Mouse (Mus musculus) heart, postnatal 0 days (tissue): ENCODE data around the gene Lipo2. TPM values are rescaled to one million over a fixed set of nuclear protein-coding genes. Genes with fewer than 3 reads are reported as not detected.
"Not testable (repeated sequence)": the region's sequence is repeated elsewhere in the genome, so short reads cannot be mapped to it uniquely, and the experiment has no call there.

ENCODE experiments used
- ATAC-seq: fragments of 200-750 bp; cut with Nextera tagmentation; 2 replicates; pipeline ENCODE4 v1.8.0; 2017; ENCODE audit warnings: low read depth, moderate number of reproducible peaks, moderate library complexity; ENCODE audit not compliant: insufficient read depth
- DNase-seq: peaks from one replicate; pipeline ENCODE4 v3.0.0-alpha.2; 2016; ENCODE audit warnings: low spot score
- H3K27ac ChIP-seq: fragments of 300-500 bp; sonication (generic); 2 replicates; pipeline ENCODE4 v1.5.1; 2014; ENCODE audit warnings: low read depth, mild to moderate bottlenecking
- H3K27me3 ChIP-seq: fragments of 300-500 bp; sonication (generic); 2 replicates; pipeline ENCODE4 v1.6.1; 2014; ENCODE audit warnings: low read length, mixed read lengths; ENCODE audit not compliant: control insufficient read depth, insufficient read depth
- H3K36me3 ChIP-seq: fragments of 300-500 bp; sonication (generic); replicated peaks from 2 replicates; pipeline ENCODE4 v1.6.1; 2014; ENCODE audit warnings: low read length, mixed read lengths; ENCODE audit not compliant: control insufficient read depth, insufficient read depth
- H3K4me1 ChIP-seq: fragments of 300-500 bp; sonication (generic); 2 replicates; pipeline ENCODE4 v1.6.1; 2014; ENCODE audit warnings: antibody characterized with exemption; ENCODE audit not compliant: control insufficient read depth, insufficient read depth
- H3K4me2 ChIP-seq: fragments of 300-500 bp; sonication (generic); 2 replicates; pipeline ENCODE4 v1.6.1; 2014; ENCODE audit warnings: low read depth, mild to moderate bottlenecking, low read length, moderate library complexity
- H3K4me3 ChIP-seq: fragments of 300-500 bp; sonication (generic); 2 replicates; pipeline ENCODE4 v1.5.1; 2014; ENCODE audit warnings: low read depth, low read length
- H3K9ac ChIP-seq: fragments of 300-500 bp; sonication (generic); replicated peaks from 2 replicates; pipeline ENCODE4 v1.6.1; 2014; ENCODE audit warnings: low read depth, low read length, mixed read lengths
- H3K9me3 ChIP-seq: fragments of 300-500 bp; sonication (generic); replicated peaks from 2 replicates; pipeline ENCODE4 v1.6.1; 2016; ENCODE audit warnings: low read length; ENCODE audit not compliant: control insufficient read depth
- CTCF ChIP-seq: IDR thresholded peaks from 2 replicates; pipeline ENCODE4 v1.5.1; 2016; ENCODE audit warnings: antibody characterized with exemption, control low read depth, low read depth
- EP300 ChIP-seq: IDR thresholded peaks from 2 replicates; pipeline ENCODE4 v1.6.1; 2016; ENCODE audit warnings: antibody characterized with exemption, low read depth
- WGBS: fragments of 180-500 bp; shearing (Covaris S2); extraction: QIAGEN DNeasy Blood & Tissue Kit; methylation state at CpG from one replicate; pipeline ENCODE4 v1.1.7; 2014; 5-methylcytosine and 5-hydroxymethylcytosine counted together
- polyA plus RNA-seq: library from polyadenylated mRNA; unstranded; fragments of >200 nt; fragmentation: Nextera tagmentation; extraction: Ambion mirVana; gene quantifications from 2 replicates; pipeline ENCODE4 v1.2.1, GENCODE M21; 2015
- total RNA-seq: library from RNA; depleted of rRNA; stranded (reverse); fragments of >200 nt; gene quantifications from 2 replicates; pipeline ENCODE4 v1.2.3, GENCODE M21; 2014; ENCODE audit warnings: low replicate concordance; rRNA removed

Gene Lipo2
- total RNA-seq (0.53 TPM in 1 of 2 replicates, not detected in the other), polyA plus RNA-seq (0.30 and 0.31 TPM in 2 replicates)

- H3K36me3 ChIP-seq, H3K9me3 ChIP-seq, H3K4me2 ChIP-seq, ATAC-seq, H3K27me3 ChIP-seq, DNase-seq, H3K4me1 ChIP-seq, H3K9ac ChIP-seq, H3K27ac ChIP-seq, H3K4me3 ChIP-seq: not testable (repeated sequence)
- WGBS: 80% methylated on average over 1 of the region's 1 CpGs
Observed at GRCm38 (mm10) chr19:33751259-33751658, at the start of gene Lipo2. TSS of gene Lipo2 (minus strand) at chr19:33751359.

DNA sequence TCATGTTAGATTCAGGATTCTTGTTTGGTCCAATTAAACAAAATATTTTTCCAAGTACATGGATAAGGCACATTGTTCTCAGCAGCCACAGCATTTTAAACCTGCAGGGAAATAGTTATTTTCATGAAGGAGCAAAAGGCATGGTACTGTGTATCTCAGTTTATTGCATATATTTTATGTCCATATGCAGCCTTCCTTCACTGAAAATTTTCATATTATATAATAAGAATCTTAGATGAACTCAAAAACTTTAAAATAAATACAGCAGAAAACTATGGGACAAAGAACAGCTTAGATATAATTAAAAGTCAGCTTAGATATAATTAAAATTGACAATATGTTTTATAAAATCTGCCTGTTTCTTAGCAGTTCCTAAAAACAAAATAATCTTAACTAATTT, 36.2 kb upstream of the Lipo2 start, which contains the start of gene Lipo1:
TSS of gene Lipo1 (minus strand) at position 101 of the 400 bp plus-strand sequence.
- H3K27me3 ChIP-seq, H3K9me3 ChIP-seq, H3K4me2 ChIP-seq, H3K9ac ChIP-seq, H3K36me3 ChIP-seq, H3K27ac ChIP-seq, ATAC-seq, H3K4me1 ChIP-seq, H3K4me3 ChIP-seq, DNase-seq: not testable (repeated sequence)

DNA sequence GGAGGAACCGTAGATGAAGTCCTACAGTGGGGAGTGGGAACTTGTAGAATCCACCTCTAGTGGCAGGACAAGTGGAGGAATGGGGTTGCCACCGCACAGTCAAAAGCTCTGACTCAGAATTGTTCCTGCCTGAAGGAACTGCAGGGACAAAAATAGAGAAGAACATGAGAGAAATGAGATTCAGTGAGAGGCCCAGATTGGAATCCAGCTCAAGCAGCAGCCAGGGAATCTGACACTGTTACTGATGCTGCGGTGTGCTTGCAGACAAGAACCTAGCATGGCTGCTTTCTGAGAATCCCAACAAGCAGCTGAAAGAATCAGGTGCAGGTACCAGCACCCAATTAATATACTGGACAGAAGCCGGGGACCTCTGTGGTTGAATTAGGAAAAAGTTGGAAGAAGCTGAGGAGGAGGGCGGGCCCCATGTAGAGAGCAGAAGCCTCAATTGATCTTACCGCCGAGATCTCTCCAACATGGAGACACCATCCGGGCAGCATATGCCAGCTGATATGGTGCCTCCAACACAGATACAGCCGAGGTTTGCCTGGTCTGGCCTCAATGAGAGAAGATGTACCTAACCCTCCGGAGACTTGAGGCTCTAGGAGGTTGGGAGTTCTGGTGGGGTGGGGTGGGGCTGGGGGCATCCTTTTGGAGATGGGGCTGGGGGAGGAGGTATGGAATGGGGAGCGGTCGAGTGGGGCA, 35.6 kb upstream of the Lipo2 start:
- Histone ChIP-seq H3K27ac (no peak overlapping the region), H3K4me1 (no peaks in the 10 kb centered on the region), H3K36me3 (no peaks in the 10 kb centered on the region), H3K9ac (no peak overlapping the region), H3K4me3 (no peak overlapping the region), H3K27me3 (no peaks in the 10 kb centered on the region), H3K4me2 (no peak overlapping the region), H3K9me3 (no peaks in the 10 kb centered on the region)
- no peak for TF ChIP-seq EP300
- TF ChIP-seq CTCF: no peak
- DNase-seq: no peak
- WGBS: 84% methylated on average over 12 of the region's 12 CpGs
- ATAC-seq: no peak

GRCm38 (mm10) chr19:33761287-33762086, 10.3 kb upstream of the Lipo2 start, which contains the start of gene Lipo3:
TSS of gene Lipo3 (minus strand) at chr19:33761951.
- not testable (repeated sequence) for H3K9me3 ChIP-seq, H3K4me1 ChIP-seq, H3K27ac ChIP-seq, H3K36me3 ChIP-seq, DNase-seq, H3K27me3 ChIP-seq, H3K9ac ChIP-seq, H3K4me3 ChIP-seq
- ATAC-seq: peak; percentile 85
- 22% methylated on average over 10 of the region's 41 CpGs for WGBS
- H3K4me2 ChIP-seq: peak within 1 kb of the TSS; percentile 20; the same call in 1 of the 2 replicates

Other genes starting within 250 kb of the Lipo2 start
- gene Lipo4, start 233.6 kb downstream of the Lipo2 start, total RNA-seq: not detected in 2 replicates
- gene Lipo4, start 233.6 kb downstream of the Lipo2 start, polyA plus RNA-seq: not detected in 2 replicates
- not detected in 2 replicates for gene Gm8978, start 126.1 kb downstream of the Lipo2 start, total RNA-seq
- not detected in 2 replicates for gene Gm8978, start 126.1 kb downstream of the Lipo2 start, polyA plus RNA-seq
- gene Lipo3, start 10.6 kb upstream of the Lipo2 start, total RNA-seq: 7.6 and 12.9 TPM in 2 replicates
- gene Lipo3, start 10.6 kb upstream of the Lipo2 start, polyA plus RNA-seq: 12.2 and 12.6 TPM in 2 replicates
- gene Lipo1, start 36.1 kb upstream of the Lipo2 start, total RNA-seq: not detected in 2 replicates
- not detected in 2 replicates for gene Lipo1, start 36.1 kb upstream of the Lipo2 start, polyA plus RNA-seq
- not detected in 2 replicates for gene Lipf, start 209.8 kb upstream of the Lipo2 start, total RNA-seq
- gene Lipf, start 209.8 kb upstream of the Lipo2 start, polyA plus RNA-seq: not detected in 2 replicates